Mouse (Mus musculus): ENCODE measurements around the gene Lhfp.
"Not testable (repeated sequence)": the region's sequence is repeated elsewhere in the genome, so short reads cannot be mapped to it uniquely, and the experiment has no call there.

Gene Lhfp

GRCm38 (mm10) chr3:53087156-53087805 lies 46.0 kb downstream of the Lhfp start:
- no peak for DNase-seq (ENCODE audit: low spot score in 2 of 2)

- DNase-seq (ENCODE audit: low spot score in 2 of 2), result no peak
Measured at GRCm38 (mm10) chr3:53089921-53090320, 48.6 kb downstream of the Lhfp start.

GRCm38 (mm10) chr3:53100210-53100609 lies 58.9 kb downstream of the Lhfp start:
- no peak for DNase-seq (ENCODE audit: low spot score in 2 of 2)

- no peak for DNase-seq (ENCODE audit: low spot score in 2 of 2)
Measured at GRCm38 (mm10) chr3:53100803-53101202, 59.5 kb downstream of the Lhfp start.

GRCm38 (mm10) chr3:53101711-53102110 lies 60.4 kb downstream of the Lhfp start:
- no peak for DNase-seq (ENCODE audit: low spot score in 2 of 2)

GRCm38 (mm10) chr3:53102131-53102756 lies 60.9 kb downstream of the Lhfp start:
- DNase-seq (ENCODE audit: low spot score in 2 of 2), result no peak

GRCm38 (mm10) chr3:53102757-53103153 lies 61.4 kb downstream of the Lhfp start:
- DNase-seq (ENCODE audit: low spot score in 2 of 2), result no peak

GRCm38 (mm10) chr3:53108594-53109373 lies 67.5 kb downstream of the Lhfp start:
- no peak for DNase-seq (ENCODE audit: low spot score in 2 of 2)

- DNase-seq (ENCODE audit: low spot score in 2 of 2), result no peak
Measured at GRCm38 (mm10) chr3:53109879-53110278, 68.6 kb downstream of the Lhfp start.

- no peak for DNase-seq (ENCODE audit: low spot score in 2 of 2)
Measured at GRCm38 (mm10) chr3:53112048-53112447, 70.7 kb downstream of the Lhfp start.

GRCm38 (mm10) chr3:53118755-53119154 lies 77.4 kb downstream of the Lhfp start:
- DNase-seq (ENCODE audit: low spot score in 2 of 2), result not testable (repeated sequence)

- DNase-seq (ENCODE audit: low spot score in 2 of 2), result no peak
Measured at GRCm38 (mm10) chr3:53119978-53120377, 78.7 kb downstream of the Lhfp start.

GRCm38 (mm10) chr3:53125495-53125894 lies 84.2 kb downstream of the Lhfp start:
- DNase-seq (ENCODE audit: low spot score in 2 of 2), result no peak

GRCm38 (mm10) chr3:53138785-53139184 lies 97.5 kb downstream of the Lhfp start:
- no peak for DNase-seq (ENCODE audit: low spot score in 2 of 2)

- no peak for DNase-seq (ENCODE audit: low spot score in 2 of 2)
Measured at GRCm38 (mm10) chr3:53139205-53139604, 97.9 kb downstream of the Lhfp start.

GRCm38 (mm10) chr3:53139642-53140041 lies 98.3 kb downstream of the Lhfp start:
- no peak for DNase-seq (ENCODE audit: low spot score in 2 of 2)

GRCm38 (mm10) chr3:53142528-53142927 lies 101.2 kb downstream of the Lhfp start:
- DNase-seq (ENCODE audit: low spot score in 2 of 2), result no peak

GRCm38 (mm10) chr3:53145526-53145925 lies 104.2 kb downstream of the Lhfp start:
- no peak for DNase-seq (ENCODE audit: low spot score in 2 of 2)

- no peak for DNase-seq (ENCODE audit: low spot score in 2 of 2)
Measured at GRCm38 (mm10) chr3:53145946-53146345, 104.6 kb downstream of the Lhfp start.

GRCm38 (mm10) chr3:53147001-53147400 lies 105.7 kb downstream of the Lhfp start:
- no peak for DNase-seq (ENCODE audit: low spot score in 2 of 2)

- DNase-seq (ENCODE audit: low spot score in 2 of 2), result no peak
Measured at GRCm38 (mm10) chr3:53148751-53149150, 107.4 kb downstream of the Lhfp start.

- DNase-seq (ENCODE audit: low spot score in 2 of 2), result no peak
Measured at GRCm38 (mm10) chr3:53149625-53150320, 108.4 kb downstream of the Lhfp start.
